Mouse (Mus musculus) retina, postnatal 1 day (tissue): ENCODE measurements around the gene Ubb.

ENCODE experiments used
- DNase-seq: peaks from one replicate; pipeline ENCODE4 v3.0.0-alpha.2; 2012

Ubb gene

DNA sequence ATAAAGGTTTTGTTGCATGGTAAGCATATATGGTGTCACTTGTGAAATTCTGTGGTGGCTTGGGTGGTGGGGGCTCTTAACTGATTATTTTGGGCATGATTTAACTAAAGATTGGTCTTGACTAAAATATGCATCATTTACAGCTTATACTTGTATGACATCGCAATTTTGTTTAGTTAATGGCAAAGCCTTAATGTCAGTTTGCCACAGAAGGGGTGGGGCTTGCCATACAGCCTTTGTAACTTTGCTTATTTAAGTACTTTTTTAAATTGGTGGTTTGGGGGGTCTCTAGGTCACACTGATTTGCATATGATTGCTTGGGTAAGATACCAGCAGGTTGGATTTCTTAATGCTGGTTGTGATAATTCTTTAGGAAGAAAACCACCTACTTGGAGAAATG is 2.2 kb downstream of the Ubb start:
- no peak for DNase-seq

DNA sequence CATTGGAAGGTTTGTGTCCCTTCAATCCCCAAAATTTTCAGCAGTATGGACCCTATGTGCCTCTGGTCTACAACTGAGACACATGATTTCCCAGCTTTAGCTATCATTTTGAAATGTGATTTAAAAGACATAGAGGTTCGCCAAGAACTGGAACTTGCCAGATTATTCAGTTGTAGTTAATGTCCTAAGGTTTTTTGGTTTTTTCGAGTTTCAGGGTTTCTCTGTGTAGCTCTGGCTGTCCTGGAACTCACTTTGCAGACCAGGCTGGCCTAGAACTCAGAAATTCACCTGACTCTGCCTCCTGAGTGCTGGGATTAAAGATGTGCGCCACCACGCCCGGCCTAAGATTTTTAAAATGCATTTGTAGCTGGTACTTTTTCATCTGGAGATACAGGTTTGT is 2.7 kb downstream of the Ubb start:
- DNase-seq, result no peak

DNA sequence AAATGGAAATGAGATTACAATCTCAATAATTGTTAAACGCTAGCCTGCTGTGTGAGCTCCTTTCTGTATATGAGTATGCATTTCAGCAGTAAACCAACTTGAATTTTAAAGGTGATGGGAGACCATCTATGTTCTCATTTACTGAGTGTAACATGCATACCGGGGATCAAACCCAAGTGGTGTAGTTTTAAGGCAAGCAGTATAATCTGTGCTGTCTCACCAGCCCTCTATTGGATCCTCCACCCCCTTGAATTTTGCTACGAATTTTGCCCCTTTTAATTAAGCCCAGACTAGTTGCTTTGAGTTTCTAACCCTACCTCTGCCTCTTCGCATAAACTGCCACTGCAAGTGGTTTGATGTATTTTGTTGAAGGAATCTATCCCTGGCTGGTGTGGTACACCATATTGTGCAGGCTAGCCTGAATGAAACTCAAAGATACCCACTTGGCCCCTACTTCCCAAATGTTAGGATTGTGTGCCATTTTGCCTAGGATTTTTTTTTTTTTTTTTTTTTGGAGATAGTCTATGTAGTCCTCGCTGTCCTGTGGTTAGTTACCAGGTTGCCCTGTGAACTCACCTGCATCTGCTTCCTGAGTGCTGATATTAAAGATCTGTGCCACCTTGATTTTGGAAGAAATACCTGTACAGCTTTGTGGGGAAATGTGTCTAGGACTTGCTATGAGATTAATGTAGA is 3.3 kb downstream of the Ubb start:
- DNase-seq, result no peak

DNA sequence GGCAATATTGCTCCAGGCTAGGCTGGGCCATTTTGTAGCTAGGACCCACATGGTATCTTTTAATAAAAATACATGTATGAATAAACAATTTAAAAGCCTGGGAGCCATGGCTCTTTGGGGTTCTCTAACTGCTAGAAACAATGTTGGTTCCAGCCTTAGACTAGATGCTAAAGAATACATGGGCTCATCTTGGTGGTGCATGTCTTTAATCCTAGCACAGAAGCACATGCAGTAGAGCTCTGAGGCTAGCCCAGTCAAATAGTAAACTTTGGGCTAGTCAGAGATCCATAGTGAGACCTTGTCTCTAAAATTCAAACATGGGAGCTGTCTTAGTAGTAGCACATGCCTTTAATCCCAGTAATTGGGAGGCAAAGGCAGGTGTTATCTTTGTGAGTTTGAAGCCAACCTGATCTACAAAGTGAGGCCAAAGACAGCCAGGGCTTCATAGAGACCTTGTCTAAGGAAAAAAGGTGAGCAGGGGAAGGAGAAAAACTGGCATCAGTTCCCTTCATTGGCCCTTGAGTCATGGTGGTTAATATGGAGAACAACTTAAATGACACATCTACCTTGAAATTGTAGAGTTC is 4.1 kb downstream of the Ubb start:
- DNase-seq, result no peak

DNA sequence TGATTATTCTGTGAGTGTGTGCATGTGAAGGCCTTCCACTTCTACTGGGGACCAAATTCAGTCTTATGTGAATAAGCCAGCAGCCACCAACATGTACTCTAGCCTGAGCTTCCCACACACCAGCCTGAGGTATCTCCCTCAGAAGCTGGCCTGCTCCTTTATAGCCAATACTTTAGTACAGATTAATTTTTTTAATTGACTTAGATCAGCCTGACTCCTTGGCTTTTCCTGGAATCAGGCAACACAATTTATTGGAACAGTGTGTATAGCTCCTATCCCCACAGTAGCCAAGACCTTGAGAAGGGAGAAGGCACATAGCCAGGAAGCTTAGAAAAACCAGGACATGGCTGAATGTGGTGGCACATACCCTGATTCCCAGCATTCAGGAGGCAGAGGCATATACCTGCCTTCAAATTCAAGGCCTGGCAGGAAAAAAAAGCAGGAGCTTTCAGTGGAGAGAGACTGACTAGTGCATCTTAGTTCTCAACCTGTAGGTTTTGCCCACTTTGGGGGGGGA is 5.0 kb downstream of the Ubb start:
- DNase-seq, result no peak

DNA sequence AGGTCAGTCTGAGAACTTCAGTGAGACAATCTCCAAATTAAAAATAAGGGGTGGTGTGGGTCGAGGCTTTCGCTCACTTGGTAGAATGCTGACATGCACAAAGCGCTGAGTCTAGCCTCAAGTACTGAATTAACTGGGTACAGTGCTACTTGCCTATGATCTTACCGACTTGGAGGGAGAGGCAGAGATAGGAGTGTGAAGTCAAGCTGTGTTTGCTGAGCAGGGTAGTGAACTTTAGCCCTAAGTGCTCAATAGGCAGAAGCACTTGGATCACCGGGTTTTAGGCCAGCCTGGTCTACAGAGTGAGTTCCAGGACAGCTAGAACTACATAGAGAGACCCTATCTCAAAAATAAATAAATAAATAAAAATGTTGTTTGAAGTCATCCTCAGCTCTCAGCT is 6.2 kb downstream of the Ubb start:
- DNase-seq, result no peak

DNA sequence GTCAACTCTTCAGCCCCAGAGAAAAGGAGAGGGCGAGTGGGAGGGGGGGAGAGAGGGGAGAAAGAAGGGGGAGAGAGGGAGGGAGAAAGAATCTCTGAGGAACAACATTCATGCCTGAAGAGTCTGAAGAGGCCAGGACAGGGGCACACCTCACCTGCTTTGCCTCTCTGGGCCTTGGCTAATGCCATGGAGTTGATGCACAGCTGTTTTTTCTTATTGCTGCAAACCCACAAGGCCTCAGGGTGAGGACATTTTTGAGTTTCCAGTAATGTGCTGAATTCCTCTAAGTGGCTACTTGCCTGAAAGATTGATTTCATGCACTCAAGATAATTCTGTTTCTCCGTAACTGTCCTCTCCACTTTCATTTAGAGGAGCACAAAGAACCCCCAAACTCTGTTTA is 7.2 kb downstream of the Ubb start:
- no peak for DNase-seq

DNA sequence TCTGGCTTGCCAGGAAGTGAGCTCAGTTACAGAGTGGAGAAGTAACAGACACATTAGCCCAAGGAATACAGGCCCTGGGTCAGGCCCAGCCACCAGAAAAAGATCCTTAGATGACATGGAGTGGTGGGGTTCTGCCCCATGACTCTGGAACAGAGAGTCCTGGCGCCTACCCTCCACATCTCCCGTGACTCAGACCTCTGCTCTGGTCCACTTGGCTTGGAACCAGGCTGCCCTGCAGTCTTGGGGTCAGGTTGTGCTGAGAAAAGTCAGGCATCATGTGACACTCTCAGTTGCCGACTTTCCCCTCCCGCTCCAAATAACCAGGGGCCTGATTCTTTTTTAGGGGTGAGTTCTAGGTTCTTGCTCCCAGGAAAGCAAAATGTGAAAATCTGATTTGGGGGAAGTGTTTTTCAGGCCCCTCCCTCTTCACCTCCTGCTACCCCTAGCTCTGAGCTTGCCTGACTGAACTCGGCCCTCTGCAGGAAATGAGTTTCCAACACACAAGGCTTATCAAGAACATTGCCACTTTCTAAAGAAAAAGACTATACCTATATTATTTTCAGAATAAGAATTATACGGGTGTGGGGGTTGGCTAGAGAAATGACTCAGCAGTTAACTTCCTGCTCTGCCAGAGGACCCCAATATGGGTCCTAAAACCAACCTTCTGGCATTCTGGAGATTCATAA is 8.1 kb downstream of the Ubb start:
- DNase-seq, result no peak

DNA sequence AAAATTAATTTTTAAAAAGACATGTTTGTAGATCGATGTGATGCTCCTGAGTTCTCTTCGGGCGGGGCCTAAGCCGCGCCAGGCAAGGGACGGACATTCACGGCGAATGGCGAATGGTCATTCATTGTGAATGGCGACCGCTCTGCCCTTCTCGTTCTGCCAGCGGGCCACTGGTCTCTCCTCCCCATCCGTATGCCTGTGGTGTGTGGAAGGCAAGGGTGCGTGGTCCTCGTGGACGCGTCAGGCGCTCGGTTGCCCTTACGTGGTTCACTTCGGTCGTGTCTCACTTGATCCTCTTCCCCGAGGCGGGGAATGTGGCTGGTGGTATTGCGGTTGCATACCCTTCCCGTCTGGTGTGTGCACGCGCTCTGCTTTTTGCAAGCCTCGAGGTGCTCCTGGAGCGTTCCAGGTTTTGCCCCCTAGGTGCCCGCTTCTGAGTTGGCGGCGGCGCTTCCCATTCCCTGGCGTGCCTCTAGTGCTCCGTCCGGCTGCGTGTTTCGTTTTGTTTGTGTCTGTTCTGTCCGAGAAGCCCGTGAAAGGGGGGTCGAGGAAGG is 9.6 kb downstream of the Ubb start:
- peak; percentile 42 for DNase-seq

DNA sequence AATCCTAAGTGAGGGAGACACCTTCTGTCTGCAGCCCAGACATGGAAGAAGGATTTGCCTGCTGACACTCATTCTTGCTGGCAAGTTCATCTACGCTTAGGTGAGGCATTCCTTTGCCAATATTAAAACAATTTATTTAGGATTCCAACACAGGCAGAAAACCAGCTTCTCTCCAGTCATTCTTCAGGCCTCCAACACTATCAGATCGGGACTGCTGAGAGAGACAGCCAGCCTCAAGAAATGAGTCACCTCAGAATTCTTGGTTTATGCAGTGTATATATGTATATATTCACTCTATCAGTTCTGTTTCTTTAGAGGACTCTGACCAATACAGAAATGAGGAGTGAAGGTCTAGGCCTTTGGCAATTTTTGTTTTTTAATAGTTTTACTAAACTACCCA is 12.6 kb downstream of the Ubb start:
- no peak for DNase-seq

DNA sequence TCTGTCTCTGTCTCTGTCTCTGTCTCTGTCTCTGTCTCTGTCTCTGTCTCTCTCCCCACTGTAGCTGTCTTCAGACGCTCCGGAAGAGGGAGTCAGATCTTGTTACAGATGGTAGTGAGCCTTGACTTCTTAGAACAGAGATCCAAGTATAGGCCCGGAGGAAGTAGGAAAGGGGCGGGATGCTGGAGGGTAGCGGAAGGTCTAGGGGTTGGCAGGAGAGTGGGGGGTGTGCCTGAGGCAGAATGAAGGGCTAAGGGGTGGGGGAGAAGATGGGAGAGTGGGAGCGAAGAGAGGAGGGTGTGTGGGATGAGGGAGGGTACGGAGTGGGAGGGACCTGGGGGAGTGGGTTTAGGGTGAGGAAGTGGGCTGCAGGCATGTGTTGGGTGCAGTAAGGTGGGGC is 14.8 kb downstream of the Ubb start:
- DNase-seq, result no peak

DNA sequence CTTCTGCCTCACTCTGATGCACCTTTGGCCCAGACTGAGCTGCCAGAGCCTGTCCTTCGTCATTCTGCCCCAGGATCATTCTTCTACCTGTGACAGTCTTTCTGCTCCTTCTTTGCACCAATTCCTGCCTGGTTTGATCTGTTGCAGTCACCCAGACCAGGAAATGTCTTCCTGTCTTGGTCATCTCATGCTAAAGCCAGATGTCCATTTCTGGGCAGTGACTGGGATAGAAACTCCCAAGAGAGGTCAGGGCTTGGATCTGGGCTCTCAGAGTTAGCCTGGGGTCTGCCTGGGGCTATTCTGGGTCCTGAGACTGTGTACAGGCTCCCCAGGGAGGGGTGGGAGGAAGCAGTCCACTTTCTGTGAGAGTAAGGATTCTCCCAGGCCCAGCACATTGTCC is 15.2 kb downstream of the Ubb start:
- no peak for DNase-seq

DNA sequence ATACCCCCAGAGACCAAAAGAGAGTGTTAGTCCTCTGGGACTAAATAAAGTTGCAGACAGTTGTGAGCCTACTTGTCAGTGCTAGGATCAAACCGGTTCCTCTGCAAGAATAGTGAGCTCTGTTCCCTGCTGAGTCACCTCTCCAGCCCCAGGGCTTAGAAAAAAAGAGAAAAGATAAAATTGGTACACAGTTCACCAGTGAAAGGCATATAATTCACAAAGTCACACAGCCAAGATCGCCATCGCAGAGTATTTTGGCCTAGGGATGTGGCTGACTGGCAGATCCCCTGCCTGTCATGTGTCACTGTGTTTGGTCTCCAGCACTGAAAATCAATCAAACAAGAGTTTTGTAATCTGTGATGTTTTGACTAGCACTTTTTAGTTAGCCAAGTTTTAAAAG is 17.3 kb downstream of the Ubb start:
- DNase-seq, result no peak

DNA sequence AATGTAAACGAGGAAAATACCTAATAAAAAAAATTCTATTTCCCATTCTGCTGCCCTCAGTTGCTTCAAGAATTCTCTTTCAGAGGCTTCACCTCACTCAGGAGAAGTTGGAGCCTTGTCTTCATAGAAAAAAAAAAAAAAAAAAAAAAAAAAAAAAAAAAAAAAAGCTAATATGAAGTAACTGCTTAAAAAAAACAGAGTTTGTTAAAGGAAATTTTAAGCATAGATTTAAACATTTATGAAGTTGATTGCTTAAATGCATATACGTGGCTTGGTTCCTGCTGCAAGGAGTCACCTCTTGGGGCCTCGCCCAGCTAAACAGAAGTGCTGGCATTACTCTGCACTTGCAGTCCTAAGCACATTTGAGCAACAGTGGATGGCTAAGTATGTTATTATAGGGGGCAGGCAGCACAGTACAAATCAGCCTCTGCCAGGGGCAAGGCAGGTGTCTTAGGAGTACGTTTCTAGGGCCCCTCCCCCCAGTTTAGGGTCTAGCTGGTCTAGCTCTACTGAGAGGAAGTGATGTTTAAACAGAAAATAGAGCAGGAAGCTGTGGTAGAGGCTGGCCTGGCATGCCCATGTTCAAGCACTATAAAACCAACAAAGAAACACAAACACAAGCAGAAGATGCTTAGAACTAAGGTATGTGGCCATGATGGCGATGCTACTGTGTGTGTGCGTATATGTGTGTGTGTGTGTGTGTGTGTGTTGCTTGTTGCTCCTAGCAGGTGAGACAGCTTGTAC is 23.2 kb downstream of the Ubb start, which contains the start of gene Trpv2:
Trpv2 (plus strand) TSS at position 528 of the 744 bp plus-strand sequence.
- DNase-seq, result no peak

DNA sequence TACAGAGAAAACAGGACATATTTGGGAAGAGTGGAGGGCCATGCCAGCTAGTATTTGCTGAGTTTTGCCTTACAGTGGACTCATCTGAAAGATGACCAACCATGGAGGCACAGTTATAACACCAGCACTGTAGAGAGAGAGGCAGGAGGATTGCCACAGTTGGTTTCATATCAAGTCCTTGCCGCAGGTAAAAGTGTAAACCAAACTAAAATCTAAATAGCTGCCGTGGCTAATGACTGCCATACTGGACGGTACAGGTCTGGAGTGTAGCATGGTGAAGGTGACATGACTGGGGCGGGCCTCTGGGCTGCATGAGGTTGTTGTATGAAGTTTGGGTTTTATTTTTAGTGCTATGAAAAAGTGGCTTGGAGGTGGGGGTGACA is 23.7 kb downstream of the Ubb start:
- no peak for DNase-seq

DNA sequence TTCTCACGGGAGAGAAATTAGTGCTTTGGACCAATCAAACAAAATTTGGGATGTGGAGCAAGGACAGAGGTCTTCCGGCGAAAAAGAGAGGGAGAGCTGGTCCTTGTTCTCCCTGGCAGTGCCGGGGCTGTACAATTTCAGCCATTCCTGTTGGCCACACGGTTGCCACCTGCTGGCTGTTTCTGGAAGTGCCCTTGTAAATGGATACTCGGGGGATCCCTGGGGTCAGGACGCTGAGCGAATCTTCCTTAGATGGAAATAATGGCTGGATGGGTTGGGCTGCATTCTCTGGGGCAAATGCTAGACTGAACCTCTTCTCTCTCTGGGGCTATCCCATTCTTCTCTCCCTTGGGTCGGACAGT is 24.3 kb downstream of the Ubb start:
- DNase-seq, result peak; percentile 90

DNA sequence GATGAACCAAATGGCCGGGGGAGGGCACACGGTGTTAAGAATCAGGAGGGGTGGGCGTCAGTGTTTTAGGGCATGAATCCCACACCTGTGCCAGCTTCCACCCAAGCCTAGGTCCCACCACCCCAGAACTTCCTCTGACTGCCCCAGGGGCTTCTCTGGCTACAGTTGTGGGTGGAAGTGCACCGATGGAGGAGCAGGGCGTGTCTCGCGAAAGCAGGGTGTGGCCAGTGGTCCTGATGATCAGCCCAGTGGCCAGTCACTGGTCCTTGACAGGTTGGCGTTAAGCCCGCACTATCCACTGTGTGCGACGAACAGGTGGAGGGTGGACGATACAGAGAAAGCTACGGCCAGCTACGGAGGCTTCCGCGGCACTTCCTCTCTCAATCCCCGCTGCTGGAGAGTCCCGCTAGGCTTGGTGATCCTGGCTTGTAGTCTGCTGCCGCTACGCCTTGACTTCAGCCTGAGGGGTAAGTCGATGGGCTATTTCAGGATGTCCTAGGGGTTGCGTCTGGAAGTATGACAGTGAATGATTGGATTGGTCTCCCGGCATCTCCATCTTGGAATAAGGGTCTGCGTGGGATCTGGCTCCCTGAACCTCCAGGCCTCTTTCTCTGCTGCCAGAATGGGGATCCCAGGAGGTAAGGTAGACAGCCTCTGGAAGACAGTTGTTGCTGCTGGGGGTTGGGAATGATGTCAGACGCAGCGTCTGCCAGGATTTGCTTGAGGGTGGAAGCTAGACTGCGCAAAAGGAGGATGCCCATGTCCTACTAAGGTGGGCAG is 24.9 kb downstream of the Ubb start:
- DNase-seq, result peak; percentile 54

DNA sequence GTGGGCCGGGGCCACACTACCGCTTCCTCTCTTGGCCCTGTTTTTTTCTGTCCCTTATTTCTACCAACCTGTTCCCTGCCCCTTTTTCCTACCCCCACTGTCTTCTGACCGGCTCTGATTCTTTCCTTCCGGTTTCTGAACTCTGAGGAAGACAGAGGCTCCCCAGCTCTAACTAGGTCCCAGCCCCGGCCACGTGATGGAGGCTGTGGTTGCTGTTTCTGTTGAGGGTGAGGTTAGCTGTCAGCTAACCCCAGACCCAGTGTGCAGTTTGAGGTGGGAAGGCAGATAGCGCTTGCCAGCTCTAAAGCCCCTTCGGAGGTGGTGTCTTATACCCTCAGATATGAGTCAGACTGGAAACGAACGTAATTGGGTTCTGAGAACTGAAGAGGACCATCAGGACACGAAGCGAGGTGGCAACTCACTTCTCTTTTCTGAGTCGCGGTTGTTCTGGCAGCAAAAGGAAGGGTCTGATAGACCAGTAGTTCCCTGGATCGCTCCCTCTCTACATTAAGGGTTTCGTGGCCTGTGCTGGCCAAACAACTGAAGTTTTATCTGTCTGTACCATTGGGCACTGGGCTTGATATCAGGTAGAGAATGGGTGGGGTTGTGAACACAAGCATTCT is 25.7 kb downstream of the Ubb start:
- DNase-seq, result no peak

DNA sequence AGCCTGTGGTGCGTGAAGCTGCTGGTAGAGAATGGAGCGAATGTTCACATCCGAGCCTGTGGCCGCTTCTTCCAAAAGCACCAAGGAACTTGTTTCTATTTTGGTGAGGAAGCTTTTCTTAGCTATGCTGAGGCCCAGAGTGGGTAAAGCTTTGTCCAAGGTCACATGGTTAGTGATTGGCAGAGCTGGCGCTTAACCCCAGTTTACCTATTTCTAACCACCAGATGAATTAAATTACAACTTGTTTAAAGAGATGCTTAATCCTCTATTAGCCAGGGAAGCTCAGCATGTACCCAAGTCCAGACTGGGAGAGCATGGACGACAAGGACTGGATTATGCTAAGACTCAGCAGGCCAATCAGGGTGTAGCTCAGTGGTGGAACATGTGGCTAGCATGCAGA is 32.1 kb downstream of the Ubb start:
- DNase-seq, result no peak

DNA sequence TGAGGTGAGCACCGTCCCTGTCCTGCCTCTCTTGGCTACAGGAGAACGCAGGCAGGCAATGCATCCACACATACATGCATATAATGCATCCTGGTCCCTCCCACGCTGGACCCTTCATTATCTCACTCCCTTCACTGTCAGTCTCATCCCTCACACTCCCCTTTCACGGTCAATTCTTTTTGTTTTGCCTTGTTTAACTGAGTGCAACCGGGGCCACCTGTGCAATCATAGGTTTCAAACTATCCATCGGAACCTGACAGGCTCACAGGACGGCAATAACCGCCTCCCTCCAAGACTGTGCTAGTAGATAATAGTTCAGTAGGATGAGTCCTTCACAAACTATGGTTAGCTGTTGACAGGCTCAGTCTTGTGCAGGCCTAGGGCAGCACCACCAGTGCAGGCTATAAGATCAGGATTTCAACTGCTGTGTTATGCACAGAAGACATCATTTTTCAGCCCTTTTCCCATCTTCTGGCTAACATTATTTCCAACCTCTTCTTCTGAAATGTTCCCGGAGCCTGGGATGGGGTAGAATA is 33.8 kb downstream of the Ubb start:
- DNase-seq, result no peak

DNA sequence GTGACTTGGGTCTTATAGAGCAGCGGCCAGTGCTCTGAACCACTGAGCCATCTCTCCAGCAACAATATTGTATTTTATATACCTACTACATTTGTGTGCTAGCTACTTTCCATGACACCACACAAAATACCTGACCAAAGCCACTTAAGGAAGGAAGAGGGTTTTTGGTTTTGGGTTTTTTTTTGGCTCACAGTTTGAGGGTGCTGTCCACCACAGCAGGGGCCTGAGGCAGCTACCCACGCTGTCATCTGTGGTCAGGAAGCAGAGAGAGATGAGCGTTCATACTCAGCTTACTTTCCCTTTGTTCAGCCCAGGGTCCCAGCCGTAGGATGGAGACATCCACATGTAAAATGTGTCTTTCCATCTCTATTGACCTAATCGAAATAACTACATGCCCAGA is 36.1 kb downstream of the Ubb start:
- DNase-seq, result no peak

DNA sequence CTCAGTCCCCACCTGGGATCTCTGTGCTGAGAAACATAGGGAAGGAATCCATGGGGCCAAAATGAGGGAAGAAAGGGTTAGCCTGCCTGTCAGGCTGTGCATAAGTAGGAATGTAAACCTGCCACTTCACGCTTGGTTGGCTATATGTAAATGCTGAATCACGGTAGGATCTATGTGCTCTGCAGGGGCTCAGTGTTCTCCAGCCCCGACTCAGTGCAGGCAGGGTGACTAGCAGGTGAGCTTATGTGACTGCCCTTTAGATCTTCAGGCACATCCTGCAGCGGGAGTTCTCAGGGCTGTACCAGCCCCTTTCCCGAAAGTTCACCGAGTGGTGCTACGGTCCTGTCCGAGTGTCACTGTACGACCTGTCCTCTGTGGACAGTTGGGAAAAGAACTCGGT is 38.4 kb downstream of the Ubb start:
- no peak for DNase-seq
